Mouse (Mus musculus) testis, adult 2 months (tissue): ENCODE data around the gene Smco3.

Experiments used
- CTCF ChIP-seq: fragments of 200-500 bp; IDR thresholded peaks from 2 replicates; pipeline ENCODE4 v1.5.1; 2012; ENCODE audit warnings: low read depth, mild to moderate bottlenecking, inconsistent platforms, low read length, moderate library complexity; ENCODE audit not compliant: control insufficient read depth, insufficient read depth, insufficient replicate concordance
- POLR2A ChIP-seq: fragments of 200-500 bp; IDR thresholded peaks from 2 replicates; pipeline ENCODE4 v1.6.1; 2012; ENCODE audit warnings: low read depth, mild to moderate bottlenecking, inconsistent platforms, low read length, moderate library complexity; ENCODE audit not compliant: control insufficient read depth

- TF ChIP-seq POLR2A (no peak), CTCF (no peak)
These were observed 29.9 kb downstream of the Smco3 start for GRCm38 (mm10) chr6:136805409-136805775.
